In genomic region chr5:21743606-21744005, GRCm38 (mm10) we compare ENCODE assay signal across 31 mouse cellular contexts.
"Had no signal": no experiment of that assay in that cellular context is flagged by ENCODE, and none has a peak within 500 bp of the region (broad histone marks: within the 10 kb centered on the region; RNA-seq: fewer than 3 reads in every experiment).

No protein-coding gene starts in this region.

- H3K27ac ChIP-seq: left cerebral cortex, adult 2 months; limb, embryonic 10.5 days; limb, embryonic 12.5 days; limb, embryonic 13.5 days; limb, embryonic 15.5 days; liver, embryonic 12.5 days; liver, embryonic 13.5 days; liver, embryonic 14.5 days; liver, embryonic 15.5 days; lung, embryonic 15.5 days; macrophage; midbrain, embryonic 10.5 days; midbrain, embryonic 12.5 days; midbrain, embryonic 13.5 days; midbrain, embryonic 15.5 days; neural tube, embryonic 12.5 days had no signal

- H3K4me3 ChIP-seq: left cerebral cortex, adult 2 months; limb, embryonic 10.5 days; limb, embryonic 12.5 days; limb, embryonic 13.5 days; limb, embryonic 15.5 days; liver, embryonic 12.5 days; liver, embryonic 13.5 days; liver, embryonic 15.5 days; lung, embryonic 15.5 days; megakaryocyte, embryonic 14.5 days; midbrain, embryonic 10.5 days; midbrain, embryonic 12.5 days; midbrain, embryonic 13.5 days; midbrain, embryonic 15.5 days; myocyte; neural tube, embryonic 12.5 days had no signal

- DNase-seq: left cerebral cortex, postnatal 4 days; liver; liver, embryonic 13.5 days; liver, postnatal 0 days; lung, adult 18-20 months; lung, adult 2 months; lung, embryonic 14.5 days; lung, postnatal 10 days; lung, postnatal 14 days; lung, postnatal 36 days; lung, postnatal 4 days; midbrain, embryonic 14.5 days had no signal

- H3K9me3 ChIP-seq: limb, embryonic 10.5 days; limb, embryonic 12.5 days; limb, embryonic 13.5 days; limb, embryonic 15.5 days; liver, embryonic 12.5 days; liver, embryonic 13.5 days; liver, embryonic 15.5 days; lung, embryonic 15.5 days; megakaryocyte, embryonic 14.5 days; midbrain, embryonic 10.5 days; midbrain, embryonic 12.5 days; midbrain, embryonic 13.5 days; midbrain, embryonic 15.5 days; neural tube, embryonic 12.5 days had no signal

- ATAC-seq: liver, embryonic 12.5 days; liver, postnatal 0 days; lung, postnatal 0 days; midbrain, embryonic 13.5 days; midbrain, embryonic 15.5 days had no signal

- H3K4me1 ChIP-seq: limb, embryonic 10.5 days; limb, embryonic 12.5 days; limb, embryonic 15.5 days; liver, embryonic 13.5 days; liver, embryonic 15.5 days; lung, embryonic 15.5 days; neural tube, embryonic 12.5 days had no signal

- H3K27me3 ChIP-seq: limb, embryonic 12.5 days; limb, embryonic 13.5 days; limb, embryonic 15.5 days; liver, embryonic 12.5 days; liver, embryonic 13.5 days; liver, embryonic 15.5 days; lung, embryonic 15.5 days; megakaryocyte, embryonic 14.5 days; midbrain, embryonic 12.5 days; midbrain, embryonic 13.5 days; midbrain, embryonic 15.5 days; neural tube, embryonic 12.5 days had no signal

- H3K4me2 ChIP-seq: limb, embryonic 12.5 days; limb, embryonic 13.5 days; limb, embryonic 15.5 days; liver, embryonic 11.5 days; liver, embryonic 12.5 days; liver, embryonic 13.5 days; liver, embryonic 15.5 days; lung, embryonic 14.5 days; lung, embryonic 15.5 days; midbrain, embryonic 12.5 days; midbrain, embryonic 13.5 days; midbrain, embryonic 15.5 days; neural tube, embryonic 12.5 days had no signal

- H3K9ac ChIP-seq: limb, embryonic 12.5 days; limb, embryonic 13.5 days; limb, embryonic 15.5 days; liver, embryonic 12.5 days; liver, embryonic 13.5 days; liver, embryonic 14.5 days; liver, embryonic 15.5 days; liver, postnatal 0 days; lung, embryonic 14.5 days; lung, embryonic 15.5 days; midbrain, embryonic 12.5 days; midbrain, embryonic 13.5 days; midbrain, embryonic 15.5 days; neural tube, embryonic 12.5 days had no signal
